Mouse (Mus musculus) stomach, postnatal 0 days (tissue): ENCODE measurements around the gene Fblim1. TPM values are rescaled to one million over a fixed set of nuclear protein-coding genes. Genes with fewer than 3 reads are reported as not detected.

ENCODE experiments used
- ATAC-seq: fragments of 200-750 bp; cut with Nextera tagmentation; 2 replicates; pipeline ENCODE4 v1.8.0; 2017; ENCODE audit not compliant: low FRiP score, low TSS enrichment
- DNase-seq: peaks from one replicate; pipeline ENCODE4 v3.0.0-alpha.2; 2016; ENCODE audit warnings: low spot score
- H3K27ac ChIP-seq: fragments of 300-500 bp; sonication (generic); replicated peaks from 2 replicates; pipeline ENCODE4 v1.5.1; 2014; ENCODE audit warnings: mild to moderate bottlenecking, control low read depth
- H3K27me3 ChIP-seq: fragments of 300-500 bp; sonication (generic); 2 replicates; pipeline ENCODE4 v1.6.1; 2014; ENCODE audit warnings: low read length; ENCODE audit not compliant: control insufficient read depth, insufficient read depth
- H3K36me3 ChIP-seq: fragments of 300-500 bp; sonication (generic); 2 replicates; pipeline ENCODE4 v1.6.1; 2014; ENCODE audit warnings: low read length, mixed read lengths; ENCODE audit not compliant: control insufficient read depth, insufficient read depth
- H3K4me1 ChIP-seq: fragments of 300-500 bp; sonication (generic); replicated peaks from 2 replicates; pipeline ENCODE4 v1.6.1; 2014; ENCODE audit warnings: antibody characterized with exemption; ENCODE audit not compliant: control insufficient read depth, insufficient read depth
- H3K4me2 ChIP-seq: fragments of 300-500 bp; sonication (generic); replicated peaks from 2 replicates; pipeline ENCODE4 v1.6.1; 2014; ENCODE audit warnings: low read depth, mild to moderate bottlenecking, control low read depth, moderate library complexity
- H3K4me3 ChIP-seq: fragments of 300-500 bp; sonication (generic); 2 replicates; pipeline ENCODE4 v1.5.1; 2014; ENCODE audit warnings: low read depth, low read length, control low read depth
- H3K9ac ChIP-seq: fragments of 300-500 bp; sonication (generic); 2 replicates; pipeline ENCODE4 v1.6.1; 2014; ENCODE audit warnings: mild to moderate bottlenecking, low read length, control low read depth, mixed read lengths
- H3K9me3 ChIP-seq: fragments of 300-500 bp; sonication (generic); 2 replicates; pipeline ENCODE4 v1.6.1; 2016; ENCODE audit warnings: low read length; ENCODE audit not compliant: control insufficient read depth
- CTCF ChIP-seq: IDR thresholded peaks from 2 replicates; pipeline ENCODE4 v1.5.1; 2016; ENCODE audit warnings: antibody characterized with exemption, low read depth, mild to moderate bottlenecking, moderate library complexity
- EP300 ChIP-seq: optimal IDR thresholded peaks from 2 replicates; pipeline ENCODE3; 2016; ENCODE audit warnings: antibody characterized with exemption
- WGBS: fragments of 180-500 bp; shearing (Covaris S2); extraction: QIAGEN DNeasy Blood & Tissue Kit; methylation state at CpG from one replicate; pipeline ENCODE4 v1.1.7; 2014; 5-methylcytosine and 5-hydroxymethylcytosine counted together
- polyA plus RNA-seq: library from polyadenylated mRNA; unstranded; fragments of >200 nt; fragmentation: Nextera tagmentation; extraction: Ambion mirVana; gene quantifications from 2 replicates; pipeline ENCODE4 v1.2.1, GENCODE M21; 2015

Gene Fblim1
- polyA plus RNA-seq, 1 experiment from 2014 or later, result 45.1 TPM

GRCm38 (mm10) chr4:141649244-141649643 lies 43.3 kb upstream of the Fblim1 start:
- Histone ChIP-seq H3K9ac (no peak overlapping the region), H3K4me2 (no peak overlapping the region), H3K27me3 (no peaks in the 10 kb centered on the region), H3K9me3 (no peaks in the 10 kb centered on the region), H3K4me1 (no peaks in the 10 kb centered on the region), H3K4me3 (no peak overlapping the region), H3K36me3 (peaks cover 4% of the 10 kb centered on the region; the same call in 1 of the 2 replicates), H3K27ac (no peak overlapping the region)
- ATAC-seq, result no peak
- no peak for DNase-seq
- no peak for TF ChIP-seq EP300
- no peak for TF ChIP-seq CTCF
- WGBS, result 76% methylated on average over 6 of the region's 6 CpGs

GRCm38 (mm10) chr4:141648262-141648661 lies 42.4 kb upstream of the Fblim1 start:
- Histone ChIP-seq H3K4me3 (no peak overlapping the region), H3K4me2 (no peak overlapping the region), H3K27ac (no peak overlapping the region), H3K4me1 (no peaks in the 10 kb centered on the region), H3K9me3 (no peaks in the 10 kb centered on the region), H3K9ac (no peak overlapping the region), H3K27me3 (no peaks in the 10 kb centered on the region), H3K36me3 (peaks cover 4% of the 10 kb centered on the region; the same call in 1 of the 2 replicates)
- TF ChIP-seq CTCF (no peak), EP300 (no peak)
- DNase-seq, result no peak
- 89% methylated on average over 5 of the region's 5 CpGs for WGBS
- no peak for ATAC-seq

- H3K27me3 ChIP-seq, result no peaks in the 10 kb centered on the region
- no peak overlapping the region for H3K4me2 ChIP-seq
- 94% methylated on average over 3 of the region's 3 CpGs for WGBS
- H3K9me3 ChIP-seq, result no peaks in the 10 kb centered on the region
- no peak overlapping the region for H3K27ac ChIP-seq
- H3K36me3 ChIP-seq, result peaks cover 6% of the 10 kb centered on the region
- DNase-seq (no peak), ATAC-seq (no peak)
- TF ChIP-seq CTCF, result no peak
- no peak for TF ChIP-seq EP300
- no peak overlapping the region for H3K9ac ChIP-seq
- H3K4me3 ChIP-seq, result no peak overlapping the region
- no peaks in the 10 kb centered on the region for H3K4me1 ChIP-seq
These were observed 41.3 kb upstream of the Fblim1 start for GRCm38 (mm10) chr4:141647187-141647586.

GRCm38 (mm10) chr4:141645988-141646387 lies 40.1 kb upstream of the Fblim1 start:
- Histone ChIP-seq H3K27me3 (no peaks in the 10 kb centered on the region), H3K4me1 (no peaks in the 10 kb centered on the region), H3K9me3 (no peaks in the 10 kb centered on the region), H3K4me3 (no peak overlapping the region), H3K4me2 (no peak overlapping the region), H3K9ac (no peak overlapping the region), H3K27ac (no peak overlapping the region), H3K36me3 (peaks cover 5% of the 10 kb centered on the region)
- ATAC-seq (no peak), DNase-seq (no peak)
- WGBS, result 93% methylated on average over 8 of the region's 8 CpGs
- no peak for TF ChIP-seq EP300
- no peak for TF ChIP-seq CTCF

GRCm38 (mm10) chr4:141643118-141643855 lies 37.4 kb upstream of the Fblim1 start:
- Histone ChIP-seq H3K27ac (peak overlapping the region; percentile 56; the same call in 1 of the 2 replicates), H3K36me3 (peaks cover 5% of the 10 kb centered on the region), H3K4me2 (no peak overlapping the region), H3K9me3 (no peaks in the 10 kb centered on the region), H3K4me3 (no peak overlapping the region), H3K9ac (no peak overlapping the region; the same call in 1 of the 2 replicates), H3K4me1 (no peaks in the 10 kb centered on the region), H3K27me3 (no peaks in the 10 kb centered on the region)
- 32% methylated on average over 7 of the region's 7 CpGs for WGBS
- ATAC-seq (no peak), DNase-seq (no peak)
- TF ChIP-seq CTCF, result no peak
- TF ChIP-seq EP300, result no peak
